Mouse (Mus musculus): ENCODE results near the gene Fam45a. TPM values are rescaled to one million over a fixed set of nuclear protein-coding genes. Genes with fewer than 3 reads are reported as not detected.

The Fam45a gene
- total RNA-seq (2023): 23.6 TPM

DNA sequence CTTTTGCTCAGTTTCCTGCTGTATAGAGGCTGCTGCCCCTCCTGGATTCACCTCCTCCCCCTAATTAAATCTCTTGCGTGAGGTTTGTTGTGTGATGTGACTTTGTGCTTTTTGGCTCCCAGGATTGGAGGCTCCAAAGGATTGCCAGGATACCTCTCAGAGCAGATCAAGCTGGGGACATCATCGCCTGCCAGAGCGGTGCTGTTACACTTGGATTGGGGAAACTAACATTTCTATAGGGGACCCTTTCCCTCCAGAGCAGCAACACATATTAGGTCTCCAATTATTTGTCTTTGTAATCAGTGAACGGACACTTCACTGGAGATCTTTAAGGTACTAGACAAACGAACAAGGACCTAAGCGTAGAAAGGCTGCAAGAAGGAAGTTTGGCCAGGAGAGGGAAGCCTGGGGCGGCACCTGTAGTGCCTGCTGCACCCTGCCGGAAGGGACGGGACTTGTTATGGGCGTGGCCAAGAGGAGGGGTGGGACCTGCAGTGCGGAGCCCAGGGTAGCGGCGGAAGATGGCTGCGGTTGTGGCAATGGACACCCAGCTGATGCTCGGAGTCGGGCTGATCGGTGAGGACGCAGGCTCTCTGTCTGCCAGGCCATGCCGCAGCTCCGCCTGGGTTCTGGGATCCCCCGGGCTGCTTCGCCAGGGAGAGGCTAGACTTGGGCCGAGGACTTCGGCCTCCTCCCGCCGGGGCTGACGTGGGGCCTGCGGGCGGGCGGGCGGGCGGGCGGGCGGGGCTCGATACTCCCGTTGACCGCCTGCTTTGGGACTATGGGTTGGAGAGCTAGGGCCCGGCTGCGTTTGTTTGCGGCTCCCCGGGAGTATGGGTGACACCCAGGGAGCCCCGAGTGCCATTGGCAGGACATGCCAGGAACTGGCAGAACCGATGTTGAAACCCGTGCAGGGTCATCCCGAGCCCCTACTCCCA, at the start of gene Fam45a:
Gene Fam45a, plus strand, starts transcription at position 488 of the 938 bp plus-strand sequence.

DNA sequence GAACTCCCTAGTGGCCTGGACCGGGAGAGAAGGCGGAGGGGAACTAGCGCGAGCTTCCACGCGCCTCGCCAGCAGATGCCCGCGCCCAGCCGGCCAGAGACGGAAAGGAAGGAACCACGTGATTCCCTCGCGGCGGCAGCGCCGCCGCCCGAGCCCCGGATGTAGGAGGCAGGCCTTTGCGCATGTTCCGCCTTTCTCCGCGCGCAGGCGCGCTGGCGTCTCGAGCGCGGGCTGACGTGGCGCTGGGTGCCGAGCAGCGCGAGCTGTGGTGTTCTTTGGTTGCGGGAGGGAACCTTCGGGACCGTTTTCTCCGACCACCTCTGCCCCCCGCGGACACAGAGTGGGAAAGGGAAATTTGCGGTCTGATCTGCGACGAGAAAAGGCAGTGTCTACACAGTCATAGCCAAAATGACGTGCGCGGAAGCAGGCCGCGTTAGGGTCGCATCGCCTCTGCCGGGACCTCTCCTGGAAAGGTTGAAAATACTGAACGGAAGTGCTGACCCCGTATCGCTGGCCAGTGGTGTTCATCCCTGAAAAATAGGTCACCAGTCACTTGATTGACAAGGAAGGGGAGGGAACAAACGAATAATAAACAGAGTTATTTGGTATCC, 20.7 kb upstream of the Fam45a start, which contains the start of gene Eif3a:
Gene Eif3a, minus strand, starts transcription at position 108 of the 611 bp plus-strand sequence.

GRCm38 (mm10) chr19:60860868-60861700, 49.7 kb downstream of the Fam45a start, which contains the start of gene Sfxn4:
TSS of gene Sfxn4 (minus strand) at chr19:60861479.

DNA sequence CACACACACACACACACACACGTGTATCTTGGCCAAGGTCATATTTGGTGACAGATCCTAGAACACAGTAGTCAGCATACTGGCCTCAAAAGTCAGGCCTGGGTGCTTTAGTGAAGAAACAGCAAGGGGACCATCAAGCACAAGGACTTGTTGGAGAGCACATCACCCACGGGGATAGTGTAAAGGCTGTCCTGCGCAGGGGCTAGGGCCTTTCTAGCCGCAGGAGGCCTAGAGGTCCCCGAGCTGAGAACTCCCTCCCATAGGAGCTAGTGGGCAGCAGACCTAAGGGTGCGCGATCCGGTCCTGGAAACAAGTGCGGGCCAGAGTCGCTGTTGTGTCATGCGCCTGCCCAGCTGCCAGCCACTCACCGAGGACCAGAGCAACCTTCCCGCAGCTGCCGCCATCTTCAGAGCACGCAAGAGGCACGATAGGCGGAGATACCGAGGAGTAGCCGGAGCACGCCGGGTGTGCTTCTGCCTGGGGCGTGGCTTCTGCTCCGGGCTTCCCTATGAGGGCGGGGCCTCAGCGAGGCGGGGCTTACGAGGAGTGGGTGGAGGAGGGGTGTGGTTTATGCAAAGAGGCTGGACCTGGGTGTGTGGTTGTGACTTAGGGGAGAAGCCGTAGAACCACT, 62.8 kb downstream of the Fam45a start, which contains the start of gene Prdx3:
Gene Prdx3, minus strand, starts transcription at position 493 of the 631 bp plus-strand sequence.

Other genes starting within 250 kb of the Fam45a start
- gene Cacul1, start 230.6 kb upstream of the Fam45a start, total RNA-seq (2023): 58.0 TPM
- 3.5 TPM for gene Nanos1, start 55.6 kb upstream of the Fam45a start, total RNA-seq (2023)
- 210 TPM for gene Eif3a, start 20.9 kb upstream of the Fam45a start, total RNA-seq (2023)
- 5.7 TPM for gene Sfxn4, start 49.9 kb downstream of the Fam45a start, total RNA-seq (2023)
- 54.0 TPM for gene Prdx3, start 63.0 kb downstream of the Fam45a start, total RNA-seq (2023)
- 5.9 TPM for gene Grk5, start 78.2 kb downstream of the Fam45a start, total RNA-seq (2023)